Mouse (Mus musculus): Measurements from ENCODE around the gene Irf2bp1. TPM values are rescaled to one million over a fixed set of nuclear protein-coding genes. Genes with fewer than 3 reads are reported as not detected.

Gene Irf2bp1
- total and polyA plus RNA-seq, 3 experiments, result 4.9 to 12.8 (median 6.6) TPM

GRCm38 (mm10) chr7:19001066-19001806, 2.6 kb upstream of the Irf2bp1 start:
- TF ChIP-seq CHD2 (IDR thresholded peaks at IDR 0.05; ENCODE audit: low read length), result no peak
- TF ChIP-seq ZNF384 (IDR thresholded peaks at IDR 0.05; ENCODE audit: low read depth, low read length), result no peak
- TF ChIP-seq IRF4 (IDR thresholded peaks at IDR 0.05; ENCODE audit: low read depth, low read length), result no peak
- TF ChIP-seq EP300 (IDR thresholded peaks at IDR 0.05; ENCODE audit: low read length), result no peak
- peak; percentile 78 for TF ChIP-seq ELF1 (IDR thresholded peaks at IDR 0.05; ENCODE audit: low read depth, low read length)
- TF ChIP-seq USF1 (IDR thresholded peaks at IDR 0.05; ENCODE audit: low read depth, low read length), result no peak
- TF ChIP-seq TCF12 (IDR thresholded peaks at IDR 0.05; ENCODE audit: low read depth, low read length), result no peak
- TF ChIP-seq SMC3 (IDR thresholded peaks at IDR 0.05; ENCODE audit: low read depth, low read length), result no peak
- TF ChIP-seq GABPA (IDR thresholded peaks at IDR 0.05; ENCODE audit: insufficient replicate concordance, low read depth, low read length), result no peak
- TF ChIP-seq MAFK (IDR thresholded peaks at IDR 0.05; ENCODE audit: insufficient replicate concordance, low read length), result no peak
- no peak for TF ChIP-seq E2F4 (IDR thresholded peaks at IDR 0.05; ENCODE audit: insufficient replicate concordance, low read depth, low read length)
- TF ChIP-seq BHLHE40 (IDR thresholded peaks at IDR 0.05; ENCODE audit: low read depth, low read length), result no peak
- peak; percentile 13; the same call in 1 of the 2 replicates for TF ChIP-seq NELFE (IDR thresholded peaks at IDR 0.05; ENCODE audit: low read depth, low read length)
- no peak for TF ChIP-seq JUN (IDR thresholded peaks at IDR 0.05; ENCODE audit: insufficient read depth, low read depth, low read length)
- no peak for TF ChIP-seq ZC3H11A (IDR thresholded peaks at IDR 0.05; ENCODE audit: low read depth, low read length)
- no peak for TF ChIP-seq ETS1 (conservative IDR thresholded peaks at IDR 0.05; ENCODE audit: low read depth, low read length)
- TF ChIP-seq PAX5 (IDR thresholded peaks at IDR 0.05; ENCODE audit: low read length), result no peak
- no peak for TF ChIP-seq MYC (IDR thresholded peaks at IDR 0.05; ENCODE audit: low read depth, low read length)
- peak; percentile 81 for TF ChIP-seq NRF1 (IDR thresholded peaks at IDR 0.05; ENCODE audit: low read depth, low read length)
- no peak for TF ChIP-seq JUND (conservative IDR thresholded peaks at IDR 0.05; ENCODE audit: low read depth, low read length)
- TF ChIP-seq RAD21 (IDR thresholded peaks at IDR 0.05; ENCODE audit: low read depth, low read length), result no peak
- 0 out of 2 replicates have a peak, but pooled peaks have one; percentile 9 for TF ChIP-seq ZMIZ1 (IDR thresholded peaks at IDR 0.05; ENCODE audit: low read depth, low read length)
- no peak for TF ChIP-seq POLR2AphosphoS2 (IDR thresholded peaks at IDR 0.05; ENCODE audit: low read depth, low read length)
- no peak for TF ChIP-seq MEF2A (IDR thresholded peaks at IDR 0.05; ENCODE audit: borderline replicate concordance, low read depth, low read length)
- TF ChIP-seq UBTF (IDR thresholded peaks at IDR 0.05; ENCODE audit: low read depth, low read length), result no peak
- TF ChIP-seq SIN3A (IDR thresholded peaks at IDR 0.05; ENCODE audit: low read length), result no peak; the same call in 1 of the 2 replicates
- no peak for TF ChIP-seq CTCF (conservative IDR thresholded peaks at IDR 0.05 in 1 of 2, IDR thresholded peaks at IDR 0.05 in 1 of 2; ENCODE audit: low read depth in 2 of 2, low read length in 2 of 2)
- TF ChIP-seq MAX (IDR thresholded peaks at IDR 0.05; ENCODE audit: low read length), result no peak
- TF ChIP-seq USF2 (conservative IDR thresholded peaks at IDR 0.05; ENCODE audit: low read depth, low read length), result no peak
- TF ChIP-seq MXI1 (IDR thresholded peaks at IDR 0.05; ENCODE audit: low read depth, low read length), result peak; percentile 28; the same call in 1 of the 2 replicates
- no peak for TF ChIP-seq KAT2A (IDR thresholded peaks at IDR 0.05; ENCODE audit: insufficient replicate concordance, low read length)
- TF ChIP-seq HCFC1 (IDR thresholded peaks at IDR 0.05; ENCODE audit: low read depth, low read length), result peak; percentile 61
- TF ChIP-seq ZKSCAN1 (IDR thresholded peaks at IDR 0.05; ENCODE audit: borderline replicate concordance, low read depth, low read length), result no peak
- TF ChIP-seq TBP (conservative IDR thresholded peaks at IDR 0.05; ENCODE audit: low read depth, low read length), result 0 out of 2 replicates have a peak, but pooled peaks have one; percentile 32
- peak; percentile 84; the same call in 1 of the 2 replicates for TF ChIP-seq CHD1 (IDR thresholded peaks at IDR 0.05; ENCODE audit: low read depth, low read length)
- TF ChIP-seq RCOR1 (conservative IDR thresholded peaks at IDR 0.05; ENCODE audit: low read depth, low read length), result no peak
- peak; percentile 46; the same call in 1 of the 2 replicates for TF ChIP-seq POLR2A (IDR thresholded peaks at IDR 0.05; ENCODE audit: low read depth, low read length)
- no peak; the same call in 1 of the 2 replicates for TF ChIP-seq MAZ (IDR thresholded peaks at IDR 0.05; ENCODE audit: low read depth, low read length)
- H3K79me2 ChIP-seq (replicated peaks; ENCODE audit: control insufficient read depth, extremely low read depth, insufficient read depth, poor library complexity, severe bottlenecking), result no peaks in the 10 kb centered on the region
- H3K9ac ChIP-seq (ENCODE audit: insufficient read depth, low read depth), result peak overlapping the region; percentile 73
- in situ Hi-C loops (cut with MboI; ENCODE audit: low pct_ligation_motif_present, low pct_unique_long_range_greater_than_20kb, low sequenced_read_pairs), result no loop called here
- peak overlapping the region; percentile 64 for H3K4me2 ChIP-seq (ENCODE audit: insufficient read depth, low read depth, poor library complexity, severe bottlenecking)
- H3K27ac ChIP-seq (ENCODE audit: insufficient read depth, low read depth), result peak overlapping the region; percentile 3; the same call in 1 of the 2 replicates
- H3K36me3 ChIP-seq (replicated peaks in 1 of 2; ENCODE audit: control insufficient read depth in 1 of 2, insufficient read depth in 1 of 2, low read length in 1 of 2), result peaks cover 9 to 40% of the 10 kb centered on the region in 2 experiments
- H3K9me3 ChIP-seq (replicated peaks; ENCODE audit: low read length), result peaks cover 4% of the 10 kb centered on the region
- H3K4me1 ChIP-seq (ENCODE audit: control insufficient read depth in 1 of 2, insufficient read depth in 2 of 2), result peaks cover 9 to 50% of the 10 kb centered on the region in 2 experiments; a peak in 2 of 4 replicates
- DNase-seq (ENCODE audit: extremely low read depth), result peak; percentile 85
- H3K4me3 ChIP-seq (replicated peaks in 1 of 3; ENCODE audit: low read depth in 2 of 3, low read length in 2 of 3, poor library complexity in 1 of 3), result peak overlapping the region; percentile 49 to 62 (median 59)
- no peaks in the 10 kb centered on the region for H3K27me3 ChIP-seq (replicated peaks)
- dilution Hi-C loops (cut with MboI; ENCODE audit: extremely low pct_ligation_motif_present, extremely low pct_unique_long_range_greater_than_20kb, low sequenced_read_pairs), result no loop called here

All from CH12.LX (cell line).